Mouse (Mus musculus): ENCODE results near the gene Prss36.

DNA sequence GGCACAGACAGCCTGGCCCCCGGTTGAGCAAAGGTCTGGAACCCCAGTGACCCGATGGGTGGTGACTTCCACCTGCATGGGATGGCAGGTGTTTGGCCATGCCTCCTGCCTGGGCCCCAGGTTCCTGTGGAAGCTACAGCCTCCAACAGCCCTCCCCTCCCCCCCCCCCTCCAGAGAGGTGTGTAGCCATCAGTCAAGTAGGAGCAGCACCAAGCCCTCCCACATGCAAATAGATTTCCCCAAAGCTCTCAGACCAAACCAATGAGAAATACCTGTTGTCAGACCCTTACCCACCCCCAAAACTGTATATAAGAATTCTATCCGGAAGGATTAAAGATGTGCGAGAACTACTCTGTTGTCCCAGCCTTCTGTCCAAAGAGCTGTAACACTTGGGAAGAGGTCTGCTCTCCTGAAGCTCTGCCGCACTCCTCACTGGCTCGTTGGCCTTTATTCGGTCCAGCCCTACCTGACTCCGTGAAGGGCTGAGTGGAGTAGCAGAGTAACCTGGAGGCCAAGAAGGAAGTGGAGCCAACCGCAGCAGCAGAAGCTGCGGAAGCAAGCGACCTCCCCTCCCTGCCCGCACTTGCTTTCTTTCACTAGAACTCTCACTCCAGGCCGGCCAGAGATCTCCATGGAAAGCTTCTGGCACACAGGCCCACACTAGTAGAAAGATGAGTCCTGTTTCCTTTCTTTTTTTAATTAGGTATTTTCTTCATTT, 6.5 kb upstream of the Prss36 start:
- TF ChIP-seq CTCF (IDR thresholded peaks at IDR 0.05; ENCODE audit: extremely low read depth, insufficient read length, insufficient replicate concordance, low read depth, low read length) = no peak
- TF ChIP-seq POLR2A (IDR thresholded peaks at IDR 0.05; ENCODE audit: low read depth, low read length) = no peak
